Mouse (Mus musculus) erythroid progenitor cell, adult 5-6 weeks (primary cell): ENCODE data around the gene N4bp1. TPM values are rescaled to one million over a fixed set of nuclear protein-coding genes. Genes with fewer than 3 reads are reported as not detected.

Experiments used
- ATAC-seq: replicated peaks from 2 replicates; pipeline ENCODE4 v1.8.0; 2016; ENCODE audit warnings: moderate number of reproducible peaks, mild to moderate bottlenecking, moderate TSS enrichment, inconsistent platforms; ENCODE audit not compliant: poor library complexity, low FRiP score, severe bottlenecking
- total RNA-seq, 2 experiments: library from RNA; stranded (forward) in 1 of 2; stranded (reverse) in 1 of 2; fragments of 150-400 nt in 1 of 2; fragments of 186-747, 209-891 nt in 1 of 2; gene quantifications; 2 replicates each; pipeline versions ENCODE4 v1.2.3 to v1.2.4; 2015 to 2017; ENCODE audit warnings: low replicate concordance in 2 of 2

N4bp1 gene
- total RNA-seq, 2 experiments from 2014 or later: 3.8 to 7.3 TPM

- no peak for ATAC-seq
These were observed 16.9 kb upstream of the N4bp1 start for GRCm38 (mm10) chr8:86901972-86902371.

GRCm38 (mm10) chr8:86897726-86898419 is 12.8 kb upstream of the N4bp1 start:
- no peak for ATAC-seq

GRCm38 (mm10) chr8:86895390-86895789 is 10.3 kb upstream of the N4bp1 start:
- ATAC-seq: no peak

GRCm38 (mm10) chr8:86894194-86894761 is 9.2 kb upstream of the N4bp1 start:
- no peak for ATAC-seq

GRCm38 (mm10) chr8:86893554-86893953 is 8.5 kb upstream of the N4bp1 start:
- no peak for ATAC-seq

- no peak for ATAC-seq
These were observed 6.5 kb upstream of the N4bp1 start for GRCm38 (mm10) chr8:86891533-86891932.

- no peak for ATAC-seq
These were observed 3.2 kb upstream of the N4bp1 start for GRCm38 (mm10) chr8:86888058-86888939.

- no peak for ATAC-seq
These were observed 991 bp downstream of the N4bp1 start for GRCm38 (mm10) chr8:86884067-86884466.

- ATAC-seq: no peak
These were observed 2.2 kb downstream of the N4bp1 start for GRCm38 (mm10) chr8:86882568-86883478.

GRCm38 (mm10) chr8:86881951-86882350 is 3.1 kb downstream of the N4bp1 start:
- no peak for ATAC-seq

GRCm38 (mm10) chr8:86881068-86881609 is 3.9 kb downstream of the N4bp1 start:
- ATAC-seq: no peak

- ATAC-seq: no peak
These were observed 8.2 kb downstream of the N4bp1 start for GRCm38 (mm10) chr8:86876831-86877230.

- ATAC-seq: peak; percentile 42; the same call in 1 of the 2 replicates
These were observed 11.0 kb downstream of the N4bp1 start for GRCm38 (mm10) chr8:86874055-86874454.

- ATAC-seq: no peak
These were observed 11.9 kb downstream of the N4bp1 start for GRCm38 (mm10) chr8:86873151-86873550.

- no peak for ATAC-seq
These were observed 12.8 kb downstream of the N4bp1 start for GRCm38 (mm10) chr8:86872097-86872815.

GRCm38 (mm10) chr8:86871421-86871820 is 13.6 kb downstream of the N4bp1 start:
- no peak for ATAC-seq

GRCm38 (mm10) chr8:86870771-86871170 is 14.3 kb downstream of the N4bp1 start:
- ATAC-seq: no peak

GRCm38 (mm10) chr8:86868041-86868440 is 17.0 kb downstream of the N4bp1 start:
- no peak for ATAC-seq

- ATAC-seq: no peak
These were observed 20.3 kb downstream of the N4bp1 start for GRCm38 (mm10) chr8:86864764-86865163.
